Mouse (Mus musculus): ENCODE measurements around the gene Cdhr2. TPM values are rescaled to one million over a fixed set of nuclear protein-coding genes. Genes with fewer than 3 reads are reported as not detected.

Gene Cdhr2
- polyA plus RNA-seq, 1 experiment from 2014 or later = not detected

- Histone ChIP-seq H3K9me3 (ENCODE audit: control insufficient read depth, low read length) (no peaks in the 10 kb centered on the region), H3K4me3 (ENCODE audit: low read length) (no peak overlapping the region), H3K4me2 (ENCODE audit: low read depth, low read length) (no peak overlapping the region), H3K27ac (ENCODE audit: low read length) (no peak overlapping the region), H3K9ac (ENCODE audit: low read length) (no peak overlapping the region), H3K36me3 (ENCODE audit: control insufficient read depth, insufficient read depth, low read length) (no peaks in the 10 kb centered on the region), H3K4me1 (replicated peaks; ENCODE audit: control insufficient read depth, insufficient read depth, low read length) (peaks cover 35% of the 10 kb centered on the region), H3K27me3 (ENCODE audit: control insufficient read depth, insufficient read depth, low read depth, low read length) (no peaks in the 10 kb centered on the region)
- 85% methylated on average over 8 of the region's 8 CpGs for WGBS
- ATAC-seq (ENCODE audit: low read depth) = no peak
These were observed 11.0 kb upstream of the Cdhr2 start for GRCm38 (mm10) chr13:54690151-54690740.

- no peaks in the 10 kb centered on the region for H3K9me3 ChIP-seq (ENCODE audit: control insufficient read depth, low read length)
- H3K36me3 ChIP-seq (ENCODE audit: control insufficient read depth, insufficient read depth, low read length) = no peaks in the 10 kb centered on the region
- H3K4me1 ChIP-seq (replicated peaks; ENCODE audit: control insufficient read depth, insufficient read depth, low read length) = peaks cover 25% of the 10 kb centered on the region
- H3K4me2 ChIP-seq (ENCODE audit: low read depth, low read length) = peak overlapping the region; percentile 83; the same call in 1 of the 2 replicates
- H3K27me3 ChIP-seq (ENCODE audit: control insufficient read depth, insufficient read depth, low read depth, low read length) = no peaks in the 10 kb centered on the region
- H3K4me3 ChIP-seq (ENCODE audit: low read length) = peak overlapping the region; percentile 80; the same call in 1 of the 2 replicates
- no peak overlapping the region for H3K27ac ChIP-seq (ENCODE audit: low read length)
- ATAC-seq (ENCODE audit: low read depth) = no peak
- H3K9ac ChIP-seq (ENCODE audit: low read length) = no peak overlapping the region; the same call in 1 of the 2 replicates
These were observed 9.5 kb upstream of the Cdhr2 start for GRCm38 (mm10) chr13:54691737-54692136.

GRCm38 (mm10) chr13:54692711-54693557 is 8.3 kb upstream of the Cdhr2 start:
- Histone ChIP-seq H3K9ac (ENCODE audit: low read length) (peak overlapping the region; percentile 97), H3K27ac (ENCODE audit: low read length) (peak overlapping the region; percentile 93), H3K4me2 (ENCODE audit: low read depth, low read length) (peak overlapping the region; percentile 83), H3K4me3 (ENCODE audit: low read length) (peak overlapping the region; percentile 80), H3K27me3 (ENCODE audit: control insufficient read depth, insufficient read depth, low read depth, low read length) (no peaks in the 10 kb centered on the region), H3K36me3 (ENCODE audit: control insufficient read depth, insufficient read depth, low read length) (no peaks in the 10 kb centered on the region), H3K4me1 (replicated peaks; ENCODE audit: control insufficient read depth, insufficient read depth, low read length) (peaks cover 25% of the 10 kb centered on the region), H3K9me3 (ENCODE audit: control insufficient read depth, low read length) (no peaks in the 10 kb centered on the region)
- WGBS = 8% methylated on average over 21 of the region's 21 CpGs
- ATAC-seq (ENCODE audit: low read depth) = no peak

GRCm38 (mm10) chr13:54693558-54694347 is 7.5 kb upstream of the Cdhr2 start, which contains the start of gene Rnf44:
Gene Rnf44 (minus strand): TSS chr13:54693907.
- H3K36me3 ChIP-seq (ENCODE audit: control insufficient read depth, insufficient read depth, low read length) = no peaks in the 10 kb centered on the region
- WGBS = 0% methylated on average over 77 of the region's 92 CpGs
- peak within 1 kb of the TSS; percentile 83 for H3K4me2 ChIP-seq (ENCODE audit: low read depth, low read length)
- peak within 1 kb of the TSS; percentile 97 for H3K9ac ChIP-seq (ENCODE audit: low read length)
- peak within 1 kb of the TSS; percentile 93 for H3K27ac ChIP-seq (ENCODE audit: low read length)
- H3K27me3 ChIP-seq (ENCODE audit: control insufficient read depth, insufficient read depth, low read depth, low read length) = no peaks in the 10 kb centered on the region
- H3K4me3 ChIP-seq (ENCODE audit: low read length) = peak within 1 kb of the TSS; percentile 80
- peak; percentile 99 for ATAC-seq (ENCODE audit: low read depth)
- no peaks in the 10 kb centered on the region for H3K9me3 ChIP-seq (ENCODE audit: control insufficient read depth, low read length)
- peaks cover 19% of the 10 kb centered on the region for H3K4me1 ChIP-seq (replicated peaks; ENCODE audit: control insufficient read depth, insufficient read depth, low read length)

GRCm38 (mm10) chr13:54694348-54695060 is 6.8 kb upstream of the Cdhr2 start:
- whole genome bisulfite sequencing = 14% methylated on average over 26 of the region's 26 CpGs
- Histone ChIP-seq H3K27me3 (ENCODE audit: control insufficient read depth, insufficient read depth, low read depth, low read length) (no peaks in the 10 kb centered on the region), H3K4me1 (replicated peaks; ENCODE audit: control insufficient read depth, insufficient read depth, low read length) (peaks cover 19% of the 10 kb centered on the region)

GRCm38 (mm10) chr13:54695479-54696230 is 5.6 kb upstream of the Cdhr2 start:
- no peak overlapping the region for H3K27ac ChIP-seq (ENCODE audit: low read length)
- H3K4me3 ChIP-seq (ENCODE audit: low read length) = no peak overlapping the region
- H3K9ac ChIP-seq (ENCODE audit: low read length) = no peak overlapping the region
- no peak overlapping the region for H3K4me2 ChIP-seq (ENCODE audit: low read depth, low read length)
- 84% methylated on average over 11 of the region's 11 CpGs for WGBS
- H3K4me1 ChIP-seq (replicated peaks; ENCODE audit: control insufficient read depth, insufficient read depth, low read length) = peaks cover 19% of the 10 kb centered on the region
- no peaks in the 10 kb centered on the region for H3K9me3 ChIP-seq (ENCODE audit: control insufficient read depth, low read length)
- no peaks in the 10 kb centered on the region for H3K36me3 ChIP-seq (ENCODE audit: control insufficient read depth, insufficient read depth, low read length)
- ATAC-seq (ENCODE audit: low read depth) = no peak
- H3K27me3 ChIP-seq (ENCODE audit: control insufficient read depth, insufficient read depth, low read depth, low read length) = no peaks in the 10 kb centered on the region

More at GRCm38 (mm10) chr13:54694348-54695060, 6.8 kb upstream of the Cdhr2 start:
- ATAC-seq (ENCODE audit: low read depth) = peak; percentile 77
- no peaks in the 10 kb centered on the region for H3K36me3 ChIP-seq (ENCODE audit: control insufficient read depth, insufficient read depth, low read length)
- H3K4me2 ChIP-seq (ENCODE audit: low read depth, low read length) = peak overlapping the region; percentile 67
- H3K4me3 ChIP-seq (ENCODE audit: low read length) = peak overlapping the region; percentile 80
- H3K9ac ChIP-seq (ENCODE audit: low read length) = peak overlapping the region; percentile 69
- no peaks in the 10 kb centered on the region for H3K9me3 ChIP-seq (ENCODE audit: control insufficient read depth, low read length)
- H3K27ac ChIP-seq (ENCODE audit: low read length) = peak overlapping the region; percentile 93

GRCm38 (mm10) chr13:54702507-54702906 is 1.2 kb downstream of the Cdhr2 start:
- WGBS = 62% methylated on average over 7 of the region's 7 CpGs
- Histone ChIP-seq H3K9ac (ENCODE audit: low read length) (no peak overlapping the region), H3K4me3 (ENCODE audit: low read length) (no peak overlapping the region), H3K4me1 (replicated peaks; ENCODE audit: control insufficient read depth, insufficient read depth, low read length) (no peaks in the 10 kb centered on the region), H3K27ac (ENCODE audit: low read length) (no peak overlapping the region), H3K36me3 (ENCODE audit: control insufficient read depth, insufficient read depth, low read length) (no peaks in the 10 kb centered on the region), H3K4me2 (ENCODE audit: low read depth, low read length) (no peak overlapping the region), H3K9me3 (ENCODE audit: control insufficient read depth, low read length) (no peaks in the 10 kb centered on the region), H3K27me3 (ENCODE audit: control insufficient read depth, insufficient read depth, low read depth, low read length) (no peaks in the 10 kb centered on the region)
- no peak for ATAC-seq (ENCODE audit: low read depth)

- H3K9ac ChIP-seq (ENCODE audit: low read length) = no peak overlapping the region
- 40% methylated on average over 6 of the region's 6 CpGs for WGBS
These were observed 3.6 kb downstream of the Cdhr2 start for GRCm38 (mm10) chr13:54704890-54705289.

More at GRCm38 (mm10) chr13:54704890-54705289, 3.6 kb downstream of the Cdhr2 start:
- Histone ChIP-seq H3K36me3 (ENCODE audit: control insufficient read depth, insufficient read depth, low read length) (no peaks in the 10 kb centered on the region), H3K9me3 (ENCODE audit: control insufficient read depth, low read length) (no peaks in the 10 kb centered on the region), H3K27ac (ENCODE audit: low read length) (no peak overlapping the region), H3K4me3 (ENCODE audit: low read length) (no peak overlapping the region), H3K4me1 (replicated peaks; ENCODE audit: control insufficient read depth, insufficient read depth, low read length) (no peaks in the 10 kb centered on the region), H3K27me3 (ENCODE audit: control insufficient read depth, insufficient read depth, low read depth, low read length) (no peaks in the 10 kb centered on the region), H3K4me2 (ENCODE audit: low read depth, low read length) (no peak overlapping the region)
- ATAC-seq (ENCODE audit: low read depth) = no peak

All from lung, embryonic 16.5 days (tissue).